Mouse (Mus musculus) lung, postnatal 0 days (tissue): ENCODE data around the gene Dbil5.
A peak's percentile ranks its signal among the peaks of the same experiment; 100 is the strongest.

ENCODE experiments used
- CTCF ChIP-seq: IDR thresholded peaks from 2 replicates; pipeline ENCODE4 v1.5.1; 2016; ENCODE audit warnings: antibody characterized with exemption, mild to moderate bottlenecking
- EP300 ChIP-seq: IDR thresholded peaks from 2 replicates; pipeline ENCODE4 v1.6.1; 2016; ENCODE audit warnings: antibody characterized with exemption, mild to moderate bottlenecking, control low read depth

DNA sequence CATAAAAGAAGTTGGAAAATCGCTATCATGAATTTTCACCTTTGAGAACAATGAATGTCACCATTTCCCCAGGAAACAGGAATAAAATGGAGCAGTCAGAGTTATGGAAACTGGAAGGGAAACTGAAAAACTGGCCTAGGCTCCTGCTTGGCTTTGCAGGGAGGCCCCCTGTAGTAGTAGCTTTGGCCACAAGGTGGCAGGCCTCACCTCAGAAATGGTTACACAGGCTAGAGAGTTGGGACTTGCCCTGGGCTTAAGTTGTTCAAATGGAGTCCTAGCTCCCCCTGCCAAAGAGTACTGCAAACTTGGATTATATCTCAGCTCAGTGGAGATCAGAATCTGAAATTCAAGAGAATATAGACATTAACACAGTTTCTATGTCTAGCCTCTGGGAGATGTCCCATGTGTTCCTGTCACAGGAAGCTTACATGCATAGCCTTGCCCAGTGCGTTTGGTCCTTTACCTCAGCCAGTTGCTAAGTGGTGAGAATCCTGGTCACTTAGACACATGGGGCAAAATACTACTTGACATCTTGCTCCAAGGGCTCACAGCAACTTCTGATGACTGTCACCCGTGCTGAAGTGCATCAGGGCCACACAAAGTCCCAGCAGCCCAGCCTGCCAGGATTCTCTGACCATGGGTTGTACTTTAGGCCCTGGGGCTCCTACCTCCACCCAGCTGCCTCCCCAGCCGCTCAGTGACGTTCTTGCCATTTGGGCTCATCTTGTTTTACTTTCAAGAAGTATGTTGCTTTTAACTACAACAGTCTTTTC lies 35.9 kb downstream of the Dbil5 start:
- TF ChIP-seq CTCF: peak; percentile 92
- TF ChIP-seq EP300: no peak
